Mouse (Mus musculus) frontal cortex, postnatal 36 days (tissue): ENCODE results near the gene Ncl.
A peak's percentile ranks its signal among the peaks of the same experiment; 100 is the strongest.

ENCODE experiments used
- DNase-seq, 2 experiments: peaks; one replicate each; pipeline ENCODE4 v3.0.0; 2022; ENCODE audit warnings: low spot score in 2 of 2

The Ncl gene

GRCm38 (mm10) chr1:86358906-86359797, at the start of gene Ncl:
Gene Ncl (minus strand): TSS chr1:86359400.
- DNase-seq: peak; percentile 97

DNA sequence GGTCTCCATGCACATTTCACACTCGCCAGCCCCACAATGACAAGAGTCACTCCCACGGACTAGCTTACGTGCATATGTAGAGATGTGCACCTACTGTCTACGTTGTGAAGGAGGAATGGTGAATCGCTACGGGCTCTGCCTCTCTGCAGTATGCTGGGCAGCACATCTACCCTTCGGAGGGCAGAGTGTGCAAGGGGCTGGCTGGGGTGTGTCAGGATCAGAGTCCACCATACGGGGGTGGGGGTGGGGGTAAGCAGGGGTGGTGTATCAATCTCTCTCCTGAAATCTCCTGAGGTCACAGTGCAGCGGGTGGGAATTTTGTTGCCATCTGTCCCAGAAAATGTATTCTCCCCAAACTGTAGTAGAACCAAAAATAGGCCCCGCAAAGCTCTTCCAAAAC, 49.3 kb upstream of the Ncl start:
- DNase-seq: no peak

DNA sequence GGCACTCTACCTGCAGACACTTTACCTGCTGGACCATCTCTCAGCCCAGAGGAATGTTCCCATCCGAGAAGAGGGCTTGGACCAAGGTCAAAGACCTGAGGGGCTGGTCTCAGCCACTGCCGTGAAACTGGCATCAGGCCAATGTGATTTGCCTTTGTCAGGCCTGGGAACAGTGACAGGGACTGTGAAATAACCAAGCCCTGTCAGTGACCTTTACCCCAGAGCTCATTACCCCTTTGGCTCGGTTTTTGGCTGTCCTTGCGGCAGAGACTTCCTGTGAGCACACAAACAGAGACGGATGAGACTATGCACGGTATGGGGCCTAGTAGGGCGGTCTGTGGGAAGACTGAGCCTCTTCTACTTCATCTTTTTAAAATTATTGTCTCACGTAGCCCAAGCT, 47.7 kb upstream of the Ncl start:
- no peak for DNase-seq

DNA sequence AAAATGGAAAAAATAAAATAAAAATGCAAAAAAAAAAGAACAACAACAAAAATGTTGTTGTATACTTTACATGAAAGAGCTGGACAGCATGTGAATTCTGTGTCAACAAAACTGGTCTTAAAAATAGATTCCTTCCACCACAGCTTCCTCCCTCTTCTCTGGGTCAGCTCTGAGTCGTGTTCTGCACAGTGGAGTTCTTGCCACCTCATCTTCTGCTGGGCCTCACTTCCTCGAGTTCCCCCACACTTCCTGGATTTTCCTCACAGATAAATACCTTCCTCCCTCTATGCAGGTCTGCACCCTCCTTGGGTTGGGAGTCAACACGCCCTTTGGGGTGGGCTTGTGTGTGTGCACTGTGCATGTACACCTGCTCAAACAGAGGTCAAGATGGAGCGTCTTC, 47.1 kb upstream of the Ncl start:
- no peak for DNase-seq

GRCm38 (mm10) chr1:86404834-86405233, 45.6 kb upstream of the Ncl start:
- DNase-seq: no peak

- DNase-seq: no peak
These were observed 41.0 kb upstream of the Ncl start for GRCm38 (mm10) chr1:86400096-86400754.

- DNase-seq: no peak
These were observed 40.1 kb upstream of the Ncl start for GRCm38 (mm10) chr1:86399322-86399721.

- DNase-seq: no peak
These were observed 39.0 kb upstream of the Ncl start for GRCm38 (mm10) chr1:86398222-86398621.

DNA sequence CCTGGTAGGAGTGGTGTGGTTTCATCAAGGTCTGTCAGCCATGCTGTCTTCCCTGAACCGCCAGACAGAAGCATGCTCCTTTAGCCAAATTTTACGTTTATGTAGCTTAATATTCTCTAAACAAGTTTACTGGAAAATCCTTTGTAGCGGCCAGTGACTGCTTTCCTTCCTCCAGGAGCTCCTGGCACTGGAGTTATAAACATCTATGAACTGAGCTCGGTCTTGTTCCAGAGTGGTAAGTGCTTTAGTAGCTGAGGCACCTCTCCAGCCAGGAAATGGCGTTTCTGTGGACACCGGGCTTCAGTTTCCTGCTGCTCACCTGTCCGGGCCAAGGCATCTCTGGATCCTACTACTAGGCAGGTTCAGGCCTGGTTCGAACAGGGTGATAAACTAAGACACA, 38.4 kb upstream of the Ncl start:
- DNase-seq: no peak

DNA sequence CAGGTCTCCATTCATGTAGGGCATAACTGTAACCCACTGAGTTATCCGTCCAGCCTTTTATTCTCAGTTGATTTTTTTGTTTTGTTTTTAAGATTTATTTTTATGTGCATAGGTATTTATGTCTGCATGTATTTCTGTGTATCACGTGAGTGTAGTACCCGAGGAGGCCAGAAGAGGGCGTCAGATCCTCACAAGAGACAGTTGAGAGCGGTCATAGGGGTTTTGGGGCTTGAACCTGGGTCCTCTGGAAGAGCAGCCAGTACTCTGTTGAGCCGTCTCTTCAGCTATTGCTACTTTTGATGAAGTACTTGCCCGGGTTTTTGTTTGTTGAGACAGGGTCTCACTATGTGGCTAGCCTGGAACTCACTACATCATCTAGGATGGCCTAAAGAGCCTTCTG, 36.7 kb upstream of the Ncl start:
- no peak for DNase-seq

DNA sequence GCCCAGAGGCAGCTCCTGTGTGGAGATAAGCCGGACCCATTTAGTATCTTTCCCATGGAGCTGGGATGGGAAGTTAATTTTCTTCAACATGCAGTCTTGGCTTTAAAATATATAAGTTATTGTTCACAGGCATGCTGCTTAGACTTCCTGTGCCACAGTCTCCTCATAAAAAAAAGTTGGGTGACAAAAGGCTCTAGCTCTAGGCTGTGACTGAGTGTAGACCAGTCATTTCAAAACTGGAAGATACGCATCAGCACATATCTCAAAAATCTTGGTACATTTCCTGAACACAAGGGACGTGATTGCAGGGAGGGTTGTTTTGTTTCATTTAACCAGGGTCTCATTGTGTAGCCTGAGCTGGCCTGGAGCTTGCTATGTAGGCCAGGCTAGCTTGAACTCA, 35.0 kb upstream of the Ncl start:
- DNase-seq: no peak

- no peak for DNase-seq
These were observed 34.0 kb upstream of the Ncl start for GRCm38 (mm10) chr1:86393219-86393618.

GRCm38 (mm10) chr1:86391425-86391824, 32.2 kb upstream of the Ncl start:
- DNase-seq: no peak

DNA sequence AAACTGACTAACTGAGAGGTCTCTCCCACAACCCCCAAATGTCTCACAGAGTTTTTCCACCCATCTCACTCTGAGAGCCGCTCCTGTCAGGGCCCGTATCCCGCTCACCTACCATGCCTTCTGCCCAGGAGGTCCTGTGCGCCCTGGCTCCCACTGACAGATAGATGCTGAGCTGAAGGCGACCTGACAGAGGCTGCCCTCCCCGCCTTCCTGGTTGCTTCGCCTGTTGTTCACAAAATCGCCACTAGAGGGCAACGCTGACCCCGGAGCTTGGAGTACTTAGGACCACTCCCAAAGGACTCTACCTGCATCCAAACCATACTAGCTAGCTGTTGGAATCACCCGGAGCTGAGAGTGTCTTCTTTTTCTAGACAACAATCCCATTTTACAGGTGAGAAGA, 30.0 kb upstream of the Ncl start:
- DNase-seq: peak; percentile 73 to 75

- peak in 1 of 2 experiments; percentile 55 for DNase-seq
These were observed 21.8 kb upstream of the Ncl start for GRCm38 (mm10) chr1:86381027-86381426.

- peak in 1 of 2 experiments; percentile 61 for DNase-seq
These were observed 20.0 kb upstream of the Ncl start for GRCm38 (mm10) chr1:86379161-86379569.

GRCm38 (mm10) chr1:86378662-86379061, 19.5 kb upstream of the Ncl start:
- peak in 1 of 2 experiments; percentile 57 for DNase-seq

- no peak for DNase-seq
These were observed 17.2 kb upstream of the Ncl start for GRCm38 (mm10) chr1:86376354-86376753.

- peak; percentile 39 to 52 for DNase-seq
These were observed 12.8 kb upstream of the Ncl start for GRCm38 (mm10) chr1:86371997-86372396.

DNA sequence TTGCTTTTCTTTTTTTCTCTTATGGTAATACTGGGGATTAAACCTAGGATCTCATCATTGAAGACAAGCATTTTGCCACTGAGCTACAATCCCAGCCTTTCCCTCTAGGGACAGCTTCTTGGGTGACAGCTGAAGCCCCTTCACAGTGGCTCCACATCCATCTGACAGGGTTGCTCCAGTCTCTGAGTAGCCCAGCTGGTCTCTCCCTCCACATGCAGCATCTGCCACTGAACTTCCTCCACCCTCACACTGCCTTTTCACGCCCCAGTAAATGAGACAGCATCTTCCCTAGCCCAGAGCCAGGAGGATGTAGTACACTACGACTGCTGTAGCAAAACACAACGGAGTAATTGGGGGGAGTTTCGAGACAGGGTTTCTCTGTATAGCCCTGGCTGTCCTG, 8.9 kb upstream of the Ncl start:
- peak in 1 of 2 experiments; percentile 20 for DNase-seq

DNA sequence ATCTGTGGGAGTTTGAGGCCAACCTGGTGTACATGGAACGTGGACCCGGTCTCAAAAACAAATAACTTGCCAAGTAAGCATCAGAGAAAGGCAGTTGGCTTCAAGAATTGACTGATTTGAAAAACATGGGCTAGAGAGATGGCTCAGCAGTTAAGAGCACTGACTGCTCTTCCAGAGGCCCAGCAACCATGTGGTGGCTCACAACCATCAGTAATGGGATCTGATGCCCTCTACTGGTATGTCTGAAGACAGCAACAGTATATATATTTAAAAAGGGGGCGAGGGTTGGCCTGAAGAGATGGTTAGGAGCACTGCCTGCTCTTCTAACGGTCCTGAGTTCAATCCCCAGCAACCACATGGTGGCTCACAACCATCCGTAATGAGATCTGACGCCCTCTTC, 4.5 kb upstream of the Ncl start:
- no peak for DNase-seq

- no peak for DNase-seq
These were observed 2.8 kb upstream of the Ncl start for GRCm38 (mm10) chr1:86361852-86362615.
